Mouse (Mus musculus) C2C12 (cell line): ENCODE data around the gene Efcab12. TPM values are rescaled to one million over a fixed set of nuclear protein-coding genes. Genes with fewer than 3 reads are reported as not detected.

Experiments
- H3K27me3 ChIP-seq: one replicate; pipeline ENCODE4 v1.6.1; 2011; ENCODE audit not compliant: control insufficient read depth, insufficient read depth, insufficient read length
- H3K36me3 ChIP-seq: one replicate; pipeline ENCODE4 v1.6.1; 2011; ENCODE audit not compliant: control insufficient read depth, insufficient read depth
- H3K4me3 ChIP-seq: one replicate; pipeline ENCODE4 v1.5.1; 2011; ENCODE audit warnings: mild to moderate bottlenecking, control low read depth; ENCODE audit not compliant: poor library complexity, insufficient read depth, severe bottlenecking
- H3K79me2 ChIP-seq: one replicate; pipeline ENCODE4 v1.6.1; 2011; ENCODE audit not compliant: control insufficient read depth, insufficient read depth
- H3K79me3 ChIP-seq: one replicate; pipeline ENCODE4 v1.6.1; 2011; ENCODE audit warnings: low read depth, control low read depth
- H3ac ChIP-seq: one replicate; pipeline ENCODE3; 2011; ENCODE audit warnings: low read depth; ENCODE audit not compliant: control insufficient read depth, insufficient read length
- CEBPB ChIP-seq: IDR thresholded peaks from one replicate; pipeline ENCODE4 v1.6.1; 2011; ENCODE audit warnings: low read depth, mild to moderate bottlenecking, control low read depth, moderate library complexity
- CTCF ChIP-seq: IDR thresholded peaks from one replicate; pipeline ENCODE4 v1.5.1; 2011; ENCODE audit not compliant: control insufficient read depth, insufficient read depth, insufficient read length
- FOSL1 ChIP-seq: IDR thresholded peaks from one replicate; pipeline ENCODE4 v1.8.0; 2011; ENCODE audit warnings: mild to moderate bottlenecking, low read length; ENCODE audit not compliant: poor library complexity, insufficient read depth, severe bottlenecking
- MAX ChIP-seq: IDR thresholded peaks from one replicate; pipeline ENCODE4 v1.6.1; 2011; ENCODE audit warnings: mild to moderate bottlenecking, control low read depth
- MYOD1 ChIP-seq: IDR thresholded peaks from one replicate; pipeline ENCODE4 v1.6.1; 2011; ENCODE audit warnings: low read depth; ENCODE audit not compliant: control insufficient read depth, insufficient read length
- MYOG ChIP-seq: IDR thresholded peaks from one replicate; pipeline ENCODE4 v1.6.1; 2011; ENCODE audit not compliant: control insufficient read depth, insufficient read length; ENCODE audit errors: extremely low read depth
- USF1 ChIP-seq: IDR thresholded peaks from one replicate; pipeline ENCODE4 v1.6.1; 2011; ENCODE audit warnings: low read depth, mild to moderate bottlenecking, control low read depth, moderate library complexity
- polyA plus RNA-seq: library from polyadenylated mRNA; unstranded; fragments of >200 nt; fragmentation: generic; extraction: Trizol; gene quantifications from one replicate; pipeline ENCODE4 v1.2.1, GENCODE M21; 2012; ENCODE audit warnings: missing spikeins

Efcab12 gene
- polyA plus RNA-seq, 1 experiment = not detected

- Histone ChIP-seq H3K36me3 (no peaks in the 10 kb centered on the region), H3ac (peak overlapping the region; percentile 7), H3K79me2 (no peaks in the 10 kb centered on the region), H3K4me3 (no peak overlapping the region), H3K79me3 (no peaks in the 10 kb centered on the region), H3K27me3 (no peaks in the 10 kb centered on the region)
- TF ChIP-seq CEBPB (no peak), CTCF (no peak), FOSL1 (no peak), MAX (no peak), MYOG (no peak), USF1 (no peak), MYOD1 (no peak)
Observed at GRCm38 (mm10) chr6:115773966-115774413, 64.2 kb downstream of the Efcab12 start.

DNA sequence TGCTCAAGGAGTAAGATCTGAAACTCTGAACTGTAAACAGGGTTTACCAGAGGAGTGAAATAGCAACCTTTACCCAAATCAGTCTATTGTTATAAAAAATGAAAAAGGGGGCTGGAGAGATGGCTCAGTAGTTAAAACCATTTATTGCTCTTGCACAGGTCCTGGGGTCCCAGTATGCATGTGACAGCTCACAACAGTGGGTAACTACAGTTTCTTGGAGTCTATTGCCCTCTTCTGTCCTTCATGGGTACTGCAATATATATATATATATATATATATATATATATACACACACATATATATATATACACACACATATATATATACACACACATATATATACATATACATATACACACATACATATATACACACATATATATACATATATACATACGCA is 65.6 kb downstream of the Efcab12 start:
- Histone ChIP-seq H3K36me3 (no peaks in the 10 kb centered on the region), H3K27me3 (no peaks in the 10 kb centered on the region), H3ac (no peak overlapping the region), H3K79me2 (no peaks in the 10 kb centered on the region), H3K4me3 (no peak overlapping the region), H3K79me3 (no peaks in the 10 kb centered on the region)
- TF ChIP-seq CEBPB (no peak), MAX (no peak), MYOD1 (no peak), MYOG (no peak), CTCF (no peak), USF1 (no peak), FOSL1 (no peak)

DNA sequence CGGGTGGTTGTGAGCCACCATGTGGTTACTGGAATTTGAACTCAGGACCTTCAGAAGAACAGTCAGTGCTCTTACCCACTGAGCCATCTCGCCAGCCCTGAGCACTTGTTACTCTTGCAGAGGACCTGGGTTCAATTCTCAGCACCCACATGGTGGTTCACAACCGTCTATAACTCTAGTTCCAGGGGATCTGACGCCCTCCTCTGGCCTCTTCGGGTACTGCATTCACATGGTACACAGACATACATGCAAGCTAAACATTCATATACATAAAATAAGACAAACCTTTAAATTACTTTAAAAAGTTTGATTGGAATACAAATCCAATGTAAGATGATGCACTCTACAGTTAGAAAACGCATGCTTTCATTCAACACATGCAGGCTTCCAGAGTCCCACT is 66.0 kb downstream of the Efcab12 start:
- no peak overlapping the region for H3K4me3 ChIP-seq
- no peaks in the 10 kb centered on the region for H3K79me2 ChIP-seq
- no peaks in the 10 kb centered on the region for H3K79me3 ChIP-seq
- TF ChIP-seq FOSL1 (no peak), CTCF (no peak), CEBPB (no peak), USF1 (no peak)
- no peaks in the 10 kb centered on the region for H3K27me3 ChIP-seq
- no peaks in the 10 kb centered on the region for H3K36me3 ChIP-seq
- no peak overlapping the region for H3ac ChIP-seq

DNA sequence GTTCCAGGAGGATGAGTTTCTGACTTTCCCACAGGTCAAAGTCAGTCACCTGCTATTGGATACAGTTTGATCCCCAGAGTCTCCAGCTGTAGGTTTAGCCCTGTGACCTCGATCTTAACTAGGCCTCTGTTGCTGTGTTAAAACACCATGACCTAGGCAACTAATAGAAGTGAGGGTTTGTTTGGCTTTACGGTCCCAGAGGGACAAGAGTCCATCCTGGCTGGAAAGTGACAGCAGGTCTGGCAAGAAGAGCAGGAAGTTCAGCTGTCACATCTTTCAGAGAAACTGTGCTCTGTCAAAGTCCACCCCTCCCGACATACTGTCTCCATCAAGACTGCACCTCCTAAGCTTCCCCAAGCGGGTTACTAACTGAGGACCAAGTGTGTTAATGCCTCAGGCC is 67.4 kb downstream of the Efcab12 start:
- TF ChIP-seq MYOG (no peak), MAX (no peak), FOSL1 (no peak), CEBPB (no peak), CTCF (no peak)
- no peaks in the 10 kb centered on the region for H3K27me3 ChIP-seq
- no peaks in the 10 kb centered on the region for H3K79me2 ChIP-seq
- H3ac ChIP-seq = no peak overlapping the region
- no peaks in the 10 kb centered on the region for H3K36me3 ChIP-seq
- H3K79me3 ChIP-seq = no peaks in the 10 kb centered on the region
- H3K4me3 ChIP-seq = no peak overlapping the region

GRCm38 (mm10) chr6:115770059-115770670 is 68.0 kb downstream of the Efcab12 start:
- Histone ChIP-seq H3ac (no peak overlapping the region), H3K27me3 (no peaks in the 10 kb centered on the region), H3K79me2 (no peaks in the 10 kb centered on the region), H3K4me3 (no peak overlapping the region), H3K79me3 (no peaks in the 10 kb centered on the region), H3K36me3 (no peaks in the 10 kb centered on the region)
- TF ChIP-seq USF1 (no peak), MYOG (no peak), MAX (no peak)

GRCm38 (mm10) chr6:115768207-115768606 is 70.0 kb downstream of the Efcab12 start:
- H3K36me3 ChIP-seq = no peaks in the 10 kb centered on the region
- H3K27me3 ChIP-seq = no peaks in the 10 kb centered on the region
- H3K79me2 ChIP-seq = no peaks in the 10 kb centered on the region
- TF ChIP-seq CTCF (no peak), CEBPB (no peak), MAX (no peak), FOSL1 (no peak), MYOD1 (no peak), MYOG (no peak), USF1 (no peak)
- no peak overlapping the region for H3ac ChIP-seq
- no peak overlapping the region for H3K4me3 ChIP-seq
- H3K79me3 ChIP-seq = no peaks in the 10 kb centered on the region
